Mouse (Mus musculus) cerebral cortex, adult 2 months (tissue): ENCODE data around the gene Lamtor3.

Source experiments
- WGBS: fragments of 180-500 bp; shearing (Covaris S2); methylation state at CpG from one replicate; pipeline ENCODE4 v1.1.7; 2018; 5-methylcytosine and 5-hydroxymethylcytosine counted together

Lamtor3 gene

DNA sequence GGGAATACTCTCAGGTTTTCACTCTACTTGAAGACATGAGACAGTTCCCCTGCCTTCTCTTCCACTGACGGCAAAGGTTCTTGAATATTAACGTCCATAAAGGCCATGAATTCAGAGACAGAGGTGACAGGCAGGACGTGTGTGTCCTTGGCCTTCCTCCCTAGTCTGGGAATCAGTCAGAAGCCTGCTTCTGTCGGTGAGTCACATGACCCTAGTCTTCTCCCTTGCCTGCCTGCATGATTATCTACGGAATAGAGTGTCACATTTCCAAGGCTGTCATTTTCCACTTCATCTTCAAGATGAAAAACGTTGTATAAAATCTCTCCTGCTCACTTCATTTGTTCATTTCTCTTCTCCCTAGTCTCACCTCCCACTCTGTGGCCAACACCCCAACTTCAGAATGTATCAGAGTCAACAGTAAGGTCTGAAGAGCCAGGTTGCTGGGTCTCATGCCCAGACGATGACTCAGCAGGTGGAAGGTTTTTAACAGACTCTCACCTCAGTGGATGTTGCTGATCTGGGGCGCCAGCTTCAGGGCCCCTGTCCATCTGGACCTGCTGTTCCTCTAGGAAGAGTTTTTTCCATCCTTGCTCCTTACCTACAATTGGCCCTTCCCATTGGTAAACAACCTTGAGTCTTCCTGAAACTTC, 43.6 kb downstream of the Lamtor3 start:
- 63% methylated on average over 8 of the region's 8 CpGs for WGBS

DNA sequence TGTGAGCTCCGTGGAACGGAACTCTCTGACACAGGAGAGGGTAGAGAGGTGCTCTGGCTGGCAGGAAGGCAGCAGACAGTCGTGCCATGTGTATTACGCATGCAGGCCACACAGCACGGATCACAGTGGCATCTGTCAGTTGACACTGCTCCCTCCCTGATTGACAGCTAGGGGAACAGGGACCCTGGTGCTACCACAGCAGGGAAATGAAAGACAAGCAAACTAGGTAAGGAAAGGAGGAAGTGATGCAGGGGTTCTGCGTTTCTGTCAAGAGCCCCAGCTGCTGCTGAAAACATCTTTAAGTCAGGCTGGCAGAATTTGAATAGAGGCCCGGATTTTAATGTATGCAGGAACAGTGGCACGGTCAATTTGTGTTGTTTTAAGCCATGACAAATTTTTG, 45.2 kb downstream of the Lamtor3 start:
- 67% methylated on average over 8 of the region's 8 CpGs for WGBS

DNA sequence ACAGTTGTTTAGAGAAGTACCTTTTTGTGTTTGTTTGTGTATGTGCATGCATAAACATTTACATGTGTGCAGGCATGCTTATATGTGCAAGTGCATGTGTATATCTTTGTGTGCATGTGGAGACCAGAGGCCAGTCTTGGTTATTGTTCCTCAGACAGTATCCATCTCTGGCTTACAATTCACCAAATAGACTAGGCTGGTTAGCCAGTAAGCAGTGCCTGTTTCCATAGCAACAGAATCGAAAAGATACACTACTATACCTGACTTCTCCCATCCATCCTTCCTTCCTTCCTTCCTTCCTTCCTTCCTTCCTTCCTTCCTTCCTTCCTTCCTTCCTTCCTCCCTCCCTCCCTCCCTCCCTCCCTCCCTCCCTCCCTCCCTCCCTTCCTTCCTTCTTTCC, 45.7 kb downstream of the Lamtor3 start:
- 25% methylated on average over 1 of the region's 1 CpGs for WGBS

DNA sequence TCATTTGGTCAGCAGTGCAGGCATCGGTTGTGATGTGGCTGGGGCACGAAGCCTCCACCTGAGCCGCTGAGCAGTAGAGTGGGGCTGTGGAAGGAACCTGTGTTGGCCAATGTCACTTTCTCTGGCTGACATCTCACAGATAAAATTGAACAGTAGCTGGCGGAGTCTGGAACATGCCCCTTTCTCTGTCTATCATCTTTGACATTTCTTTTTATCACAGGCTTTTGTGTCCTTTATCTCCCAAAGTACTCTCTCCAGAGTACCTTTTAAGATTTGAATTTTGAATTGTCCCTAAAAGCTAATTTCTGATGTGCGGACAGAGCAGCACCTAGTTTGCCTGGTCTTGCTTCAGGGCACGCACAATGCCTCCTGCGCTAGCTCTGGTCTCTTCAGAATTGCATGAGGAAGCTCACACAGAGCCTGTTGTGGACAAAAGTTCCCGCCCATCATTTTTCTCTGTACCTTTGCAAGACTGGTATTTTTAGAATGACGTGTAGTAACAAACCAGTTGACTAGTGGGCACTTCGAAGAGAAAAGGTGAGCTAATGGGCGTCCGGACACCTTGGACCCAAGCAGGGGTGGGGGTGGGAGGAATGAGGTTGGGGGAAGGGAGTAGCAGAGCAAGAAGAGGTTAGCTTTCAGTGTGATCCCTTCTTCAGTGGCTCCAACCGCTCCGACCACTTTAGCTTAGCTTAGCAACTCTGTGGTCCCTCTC, 50.0 kb downstream of the Lamtor3 start:
- WGBS, result 93% methylated on average over 14 of the region's 14 CpGs

DNA sequence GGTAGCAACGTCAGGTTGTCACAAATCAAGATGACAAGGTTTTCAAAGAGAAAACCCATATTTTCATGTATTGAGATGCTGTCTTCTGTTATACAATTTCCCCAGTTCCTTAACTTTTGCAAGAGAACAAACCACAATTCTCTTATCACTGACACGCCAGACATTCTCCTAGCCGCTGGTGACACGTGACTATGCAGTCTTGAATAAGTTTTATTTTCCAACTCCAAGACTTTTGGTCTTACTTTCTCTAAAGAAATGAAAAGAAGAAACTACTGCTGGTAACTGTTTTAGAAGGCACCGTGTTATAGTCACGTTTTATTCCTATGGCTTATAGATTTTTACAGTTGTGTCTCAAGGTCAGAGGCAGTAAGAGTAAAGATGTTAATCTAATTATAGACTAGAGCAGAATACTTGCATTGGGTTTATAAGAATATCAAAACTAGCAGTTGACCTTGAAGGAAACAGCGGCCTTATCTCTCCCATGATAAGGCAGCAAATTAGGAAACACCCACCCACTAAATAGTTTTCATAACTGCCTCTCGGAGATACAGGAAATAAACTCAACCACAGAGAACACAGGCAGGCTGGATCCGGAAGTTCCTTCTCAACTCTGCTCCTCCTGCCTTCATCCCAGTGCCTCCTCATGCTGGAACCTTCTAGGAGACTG, 50.6 kb downstream of the Lamtor3 start:
- 86% methylated on average over 9 of the region's 9 CpGs for WGBS

DNA sequence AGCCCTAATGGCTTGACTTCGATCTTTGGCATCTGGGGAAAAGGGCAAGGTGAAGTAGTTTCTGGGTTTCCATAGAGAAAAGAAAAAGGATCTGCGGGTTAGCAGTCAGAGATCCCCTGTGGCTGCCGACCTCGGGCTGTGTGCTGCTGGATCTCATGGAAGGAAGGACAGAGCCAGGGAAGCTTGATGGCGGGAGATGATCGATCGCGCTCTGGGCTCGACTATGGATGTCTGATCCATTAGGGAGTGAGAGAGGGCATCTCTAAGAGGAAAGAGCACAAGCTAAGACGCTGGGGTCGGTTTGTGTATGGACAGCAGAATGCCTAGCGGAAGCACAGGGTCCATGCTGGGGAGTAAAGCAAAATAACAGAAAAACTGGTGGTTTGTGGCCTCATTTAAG, 51.6 kb downstream of the Lamtor3 start:
- WGBS, result 63% methylated on average over 12 of the region's 12 CpGs

DNA sequence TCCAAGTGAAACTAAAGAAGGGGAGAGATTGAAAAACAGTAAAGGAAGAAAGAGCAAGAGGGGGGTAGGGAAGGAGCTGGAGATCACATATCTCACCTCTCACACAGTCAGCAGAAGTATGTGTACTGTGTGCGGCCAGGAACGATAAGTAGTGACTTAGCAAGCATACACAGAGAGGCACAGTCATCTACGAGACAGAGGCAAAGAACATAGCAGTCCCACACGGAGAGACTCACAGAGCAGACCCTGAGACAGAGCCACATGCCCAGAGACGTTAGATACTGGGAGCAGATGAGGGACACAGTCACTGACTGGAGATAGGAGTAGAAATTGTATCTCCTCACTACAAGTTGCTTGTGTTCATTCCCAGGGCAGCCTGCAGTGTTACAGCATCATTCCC, 53.9 kb downstream of the Lamtor3 start:
- WGBS, result 91% methylated on average over 5 of the region's 5 CpGs

DNA sequence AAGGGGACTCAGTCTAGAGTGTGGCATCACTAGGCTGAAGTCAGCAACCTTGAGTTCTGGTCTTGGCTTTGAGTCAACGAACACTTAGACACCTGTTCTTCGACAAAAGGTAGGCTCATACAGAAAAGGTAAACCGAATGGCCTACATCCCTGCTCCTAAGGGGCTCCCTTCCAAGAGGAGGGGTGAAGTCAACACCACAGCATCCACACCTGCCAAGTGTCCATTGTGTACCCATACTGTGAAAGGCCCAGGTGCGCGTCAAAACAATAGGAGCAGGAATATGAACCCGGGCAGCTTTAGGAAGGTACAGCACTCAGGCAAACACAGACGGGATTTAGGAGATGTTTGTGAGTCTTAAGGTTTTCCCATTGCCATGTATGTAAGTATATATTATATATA, 54.7 kb downstream of the Lamtor3 start:
- 98% methylated on average over 7 of the region's 7 CpGs for WGBS

DNA sequence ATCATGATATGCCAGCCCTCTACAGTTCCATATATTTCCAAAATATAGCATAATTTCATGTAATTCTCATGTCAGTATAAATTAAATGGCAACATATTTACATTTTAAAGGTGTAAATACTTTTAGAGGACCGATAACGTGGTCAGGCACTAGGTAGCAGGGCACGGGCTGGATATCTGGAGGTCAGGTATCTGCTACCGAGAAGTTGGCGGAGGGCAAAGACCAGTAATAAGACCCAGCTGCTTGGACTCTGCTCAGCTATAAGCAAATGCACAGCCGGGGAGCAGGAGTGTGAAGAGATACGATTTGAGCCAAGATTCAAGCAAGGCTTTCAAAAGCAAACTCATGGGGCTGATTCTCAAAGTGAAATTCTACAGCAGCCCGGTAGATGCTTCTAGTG, 56.0 kb downstream of the Lamtor3 start:
- WGBS, result 70% methylated on average over 8 of the region's 8 CpGs

DNA sequence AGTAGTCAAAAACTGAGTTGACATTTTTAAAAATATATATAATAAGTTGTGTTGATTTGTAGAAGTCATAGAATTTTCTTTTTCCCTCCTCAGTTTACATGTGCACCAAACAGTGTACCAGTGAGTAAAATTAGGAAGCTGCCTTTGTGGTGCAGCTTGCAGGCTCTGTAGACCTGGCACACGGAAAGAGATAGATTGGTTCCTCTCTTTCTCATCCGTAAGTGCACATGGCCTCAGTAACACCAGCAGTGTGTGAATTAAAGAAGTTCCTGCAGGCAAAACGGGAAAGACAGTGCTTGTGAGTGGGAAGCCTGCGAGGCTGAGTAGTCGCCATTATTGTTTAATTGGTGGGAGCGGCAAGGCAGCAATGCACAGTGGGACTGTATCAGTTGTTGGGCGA, 57.1 kb downstream of the Lamtor3 start:
- WGBS, result 84% methylated on average over 7 of the region's 7 CpGs

DNA sequence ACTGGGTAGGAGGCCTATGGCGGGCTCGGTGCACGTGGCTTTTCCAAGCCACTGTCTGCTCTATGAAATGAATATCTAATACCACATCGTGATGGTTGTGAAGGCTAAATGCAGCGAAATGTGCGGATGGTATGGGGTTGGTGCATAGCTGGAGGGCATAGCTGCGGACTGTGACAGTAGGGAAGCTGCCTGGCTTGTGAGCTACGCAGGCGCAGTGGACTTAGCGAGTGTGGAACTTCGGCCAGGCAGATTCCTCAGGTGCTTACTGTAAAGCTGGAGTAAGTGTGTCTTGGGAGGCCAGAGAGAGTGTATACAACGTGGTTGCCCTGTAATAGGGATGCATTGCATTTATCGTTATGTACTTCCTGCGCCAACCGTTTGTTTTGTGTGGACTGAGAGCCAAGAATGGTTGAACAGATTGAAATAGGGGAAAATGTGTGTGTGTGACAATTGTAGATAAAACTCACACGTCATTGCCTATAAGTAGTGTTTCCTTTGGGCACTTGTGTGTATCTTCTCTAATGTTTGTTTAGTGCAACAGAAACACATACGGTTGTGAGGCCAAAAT, 57.6 kb downstream of the Lamtor3 start:
- 92% methylated on average over 17 of the region's 17 CpGs for WGBS

DNA sequence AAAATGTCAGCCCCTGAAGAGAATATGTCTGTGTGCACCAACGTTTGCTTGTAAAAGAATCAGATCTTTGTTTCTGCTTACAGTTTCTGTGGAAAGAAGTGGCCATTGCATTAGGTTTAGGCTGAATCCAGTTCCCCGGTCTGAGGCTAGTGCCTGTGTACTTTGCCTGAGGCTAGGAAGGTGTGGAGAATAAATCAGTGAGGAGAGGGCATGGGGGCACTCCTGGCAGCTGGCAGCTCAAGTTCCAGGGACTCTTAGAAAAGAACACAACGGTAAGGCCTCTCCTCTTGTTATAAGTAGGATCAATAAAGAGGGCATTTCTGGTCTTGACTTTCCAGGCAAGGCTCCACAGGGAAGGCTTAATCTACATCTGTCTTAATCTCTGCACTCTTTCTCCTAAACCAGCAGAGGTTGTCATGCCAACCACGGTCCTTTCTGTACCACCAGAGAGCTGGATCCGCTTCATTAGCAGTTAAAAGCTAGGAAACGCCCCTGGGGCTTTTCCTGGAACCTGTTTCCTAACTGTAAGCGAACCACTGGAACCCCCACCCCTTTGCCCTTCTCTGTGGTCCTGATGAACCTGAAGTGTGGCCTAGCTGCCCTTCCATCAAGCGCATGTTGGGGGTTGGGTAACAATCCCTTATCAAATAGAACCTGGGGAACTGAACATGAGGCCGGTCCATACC, 58.8 kb downstream of the Lamtor3 start:
- 62% methylated on average over 9 of the region's 9 CpGs for WGBS

DNA sequence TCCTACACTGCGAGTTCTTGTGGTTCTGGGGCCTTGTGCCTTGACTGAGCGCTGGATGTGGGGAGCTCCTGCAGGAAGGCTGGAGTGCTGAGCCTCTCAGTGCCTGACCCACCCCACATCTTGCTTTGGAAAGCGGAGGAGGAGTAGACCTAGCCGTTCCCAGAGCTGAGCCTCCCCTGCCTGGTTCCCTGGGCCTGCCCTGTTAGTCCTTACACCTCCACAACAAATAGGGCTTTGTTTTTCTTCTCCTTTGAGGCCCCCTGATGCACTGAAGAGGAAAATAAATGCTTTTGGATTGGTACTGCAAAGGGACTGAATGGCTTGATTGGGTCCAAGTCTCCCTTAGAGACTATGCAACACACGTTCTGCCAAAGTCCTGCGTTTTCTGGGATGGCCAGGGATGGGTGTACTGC, 59.3 kb downstream of the Lamtor3 start:
- WGBS, result 72% methylated on average over 6 of the region's 6 CpGs

DNA sequence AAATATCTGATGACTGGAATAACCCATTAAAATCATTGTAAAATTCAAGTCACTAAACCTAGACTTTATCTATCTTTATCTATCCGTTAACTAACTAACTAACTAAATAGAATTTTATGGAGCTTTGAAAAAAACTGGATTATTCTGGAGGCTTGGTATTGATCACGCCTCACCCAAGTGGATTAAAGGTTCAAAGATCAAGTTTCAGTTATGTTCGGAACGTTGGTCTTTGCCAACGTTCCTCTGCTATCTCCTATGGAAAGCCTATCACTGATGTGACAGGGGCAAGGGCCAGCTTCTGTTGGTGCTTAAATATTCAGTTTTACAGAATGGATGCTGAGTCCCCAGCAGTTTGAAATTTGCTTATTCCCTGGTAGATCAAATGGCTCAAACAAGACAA, 59.9 kb downstream of the Lamtor3 start:
- WGBS, result 91% methylated on average over 5 of the region's 5 CpGs
